Mouse (Mus musculus): ENCODE measurements at regions not wholly inside any gene's neighbourhood (a gene's known extent, or its start where the extent isn't known, plus 50 kb on each side); places are given as distances from the start of the nearest gene placed in this dataset.
A peak's percentile ranks its signal among the peaks of the same experiment; 100 is the strongest.

GRCm38 (mm10) chr8:128260836-128261235, 97.6 kb upstream of the Nrp1 start:
- H3K27ac ChIP-seq (replicated peaks; ENCODE audit: low read depth, low read length), result no peak overlapping the region
- no peaks in the 10 kb centered on the region for H3K9me3 ChIP-seq (ENCODE audit: control insufficient read depth, low read length)
- H3K4me2 ChIP-seq (ENCODE audit: low read depth, low read length), result no peak overlapping the region
- 69% methylated on average over 3 of the region's 3 CpGs for WGBS
- H3K4me1 ChIP-seq (ENCODE audit: control insufficient read depth, insufficient read depth, low read length), result no peaks in the 10 kb centered on the region; the same call in 1 of the 2 replicates
- no peaks in the 10 kb centered on the region for H3K36me3 ChIP-seq (ENCODE audit: control insufficient read depth, insufficient read depth, low read length)
- H3K27me3 ChIP-seq (replicated peaks; ENCODE audit: control insufficient read depth, insufficient read depth, low read length), result no peaks in the 10 kb centered on the region
- DNase-seq (ENCODE audit: low spot score) (no peak), ATAC-seq (ENCODE audit: low read depth) (no peak)
- no peak overlapping the region for H3K4me3 ChIP-seq (ENCODE audit: low read depth, low read length)
- no peak overlapping the region for H3K9ac ChIP-seq (ENCODE audit: low read depth, low read length)

- DNase-seq (ENCODE audit: low spot score), result no peak
- no peaks in the 10 kb centered on the region; the same call in 1 of the 2 replicates for H3K4me1 ChIP-seq (ENCODE audit: control insufficient read depth, insufficient read depth, low read length)
- WGBS, result 85% methylated on average over 3 of the region's 3 CpGs
- H3K36me3 ChIP-seq (ENCODE audit: control insufficient read depth, insufficient read depth, low read length), result no peaks in the 10 kb centered on the region
- no peak overlapping the region for H3K4me3 ChIP-seq (ENCODE audit: low read depth, low read length)
- no peak overlapping the region for H3K27ac ChIP-seq (replicated peaks; ENCODE audit: low read depth, low read length)
- no peak for ATAC-seq (ENCODE audit: low read depth)
- H3K9ac ChIP-seq (ENCODE audit: low read depth, low read length), result no peak overlapping the region
- no peak overlapping the region for H3K4me2 ChIP-seq (ENCODE audit: low read depth, low read length)
- H3K27me3 ChIP-seq (replicated peaks; ENCODE audit: control insufficient read depth, insufficient read depth, low read length), result no peaks in the 10 kb centered on the region
- no peaks in the 10 kb centered on the region for H3K9me3 ChIP-seq (ENCODE audit: control insufficient read depth, low read length)
These were observed 97.0 kb upstream of the Nrp1 start for GRCm38 (mm10) chr8:128261367-128261766.

- H3K9ac ChIP-seq (ENCODE audit: low read depth, low read length), result no peak overlapping the region
- no peak overlapping the region for H3K27ac ChIP-seq (replicated peaks; ENCODE audit: low read depth, low read length)
- no peaks in the 10 kb centered on the region for H3K9me3 ChIP-seq (ENCODE audit: control insufficient read depth, low read length)
- H3K4me2 ChIP-seq (ENCODE audit: low read depth, low read length), result no peak overlapping the region
- no peak overlapping the region for H3K4me3 ChIP-seq (ENCODE audit: low read depth, low read length)
- peaks cover 9% of the 10 kb centered on the region for H3K4me1 ChIP-seq (ENCODE audit: control insufficient read depth, insufficient read depth, low read length)
- ATAC-seq (ENCODE audit: low read depth) (no peak), DNase-seq (ENCODE audit: low spot score) (no peak)
- no peaks in the 10 kb centered on the region for H3K36me3 ChIP-seq (ENCODE audit: control insufficient read depth, insufficient read depth, low read length)
- H3K27me3 ChIP-seq (replicated peaks; ENCODE audit: control insufficient read depth, insufficient read depth, low read length), result no peaks in the 10 kb centered on the region
- WGBS, result 49% methylated on average over 9 of the region's 9 CpGs
These were observed 95.0 kb upstream of the Nrp1 start for GRCm38 (mm10) chr8:128263251-128263947.

GRCm38 (mm10) chr8:128267261-128267660, 91.1 kb upstream of the Nrp1 start:
- H3K4me1 ChIP-seq (ENCODE audit: control insufficient read depth, insufficient read depth, low read length), result peaks cover 10% of the 10 kb centered on the region
- peak overlapping the region; percentile 9; the same call in 1 of the 2 replicates for H3K27ac ChIP-seq (replicated peaks; ENCODE audit: low read depth, low read length)
- H3K9ac ChIP-seq (ENCODE audit: low read depth, low read length), result 0 out of 2 replicates have a peak overlapping the region, but pooled peaks have one; percentile 30
- no peak overlapping the region for H3K4me3 ChIP-seq (ENCODE audit: low read depth, low read length)
- WGBS, result 27% methylated on average over 4 of the region's 4 CpGs
- no peaks in the 10 kb centered on the region for H3K27me3 ChIP-seq (replicated peaks; ENCODE audit: control insufficient read depth, insufficient read depth, low read length)
- no peaks in the 10 kb centered on the region for H3K9me3 ChIP-seq (ENCODE audit: control insufficient read depth, low read length)
- no peaks in the 10 kb centered on the region for H3K36me3 ChIP-seq (ENCODE audit: control insufficient read depth, insufficient read depth, low read length)
- H3K4me2 ChIP-seq (ENCODE audit: low read depth, low read length), result no peak overlapping the region
- no peak for ATAC-seq (ENCODE audit: low read depth)
- peak; percentile 71 for DNase-seq (ENCODE audit: low spot score)

- ATAC-seq (ENCODE audit: low read depth), result no peak
- no peak overlapping the region for H3K4me3 ChIP-seq (ENCODE audit: low read depth, low read length)
- DNase-seq (ENCODE audit: low spot score), result no peak
- no peaks in the 10 kb centered on the region for H3K27me3 ChIP-seq (replicated peaks; ENCODE audit: control insufficient read depth, insufficient read depth, low read length)
- no peaks in the 10 kb centered on the region for H3K9me3 ChIP-seq (ENCODE audit: control insufficient read depth, low read length)
- H3K9ac ChIP-seq (ENCODE audit: low read depth, low read length), result no peak overlapping the region
- no peak overlapping the region; the same call in 1 of the 2 replicates for H3K27ac ChIP-seq (replicated peaks; ENCODE audit: low read depth, low read length)
- no peaks in the 10 kb centered on the region for H3K36me3 ChIP-seq (ENCODE audit: control insufficient read depth, insufficient read depth, low read length)
- 61% methylated on average over 3 of the region's 3 CpGs for whole genome bisulfite sequencing
- H3K4me2 ChIP-seq (ENCODE audit: low read depth, low read length), result no peak overlapping the region
- peaks cover 16% of the 10 kb centered on the region for H3K4me1 ChIP-seq (ENCODE audit: control insufficient read depth, insufficient read depth, low read length)
These were observed 90.4 kb upstream of the Nrp1 start for GRCm38 (mm10) chr8:128268010-128268409.

- Histone ChIP-seq H3K27me3 (replicated peaks; ENCODE audit: control insufficient read depth, insufficient read depth, low read length) (no peaks in the 10 kb centered on the region), H3K27ac (replicated peaks; ENCODE audit: low read depth, low read length) (no peak overlapping the region), H3K4me3 (ENCODE audit: low read depth, low read length) (no peak overlapping the region), H3K36me3 (ENCODE audit: control insufficient read depth, insufficient read depth, low read length) (no peaks in the 10 kb centered on the region), H3K4me1 (ENCODE audit: control insufficient read depth, insufficient read depth, low read length) (peaks cover 17% of the 10 kb centered on the region; the same call in 1 of the 2 replicates), H3K9me3 (ENCODE audit: control insufficient read depth, low read length) (no peaks in the 10 kb centered on the region), H3K9ac (ENCODE audit: low read depth, low read length) (no peak overlapping the region), H3K4me2 (ENCODE audit: low read depth, low read length) (no peak overlapping the region)
- no peak for DNase-seq (ENCODE audit: low spot score)
- no peak for ATAC-seq (ENCODE audit: low read depth)
- 74% methylated on average over 1 of the region's 1 CpGs for WGBS
These were observed 88.9 kb upstream of the Nrp1 start for GRCm38 (mm10) chr8:128269546-128269945.

- Histone ChIP-seq H3K4me2 (ENCODE audit: low read depth, low read length) (no peak overlapping the region), H3K4me1 (ENCODE audit: control insufficient read depth, insufficient read depth, low read length) (peaks cover 11% of the 10 kb centered on the region; the same call in 1 of the 2 replicates), H3K9ac (ENCODE audit: low read depth, low read length) (no peak overlapping the region), H3K9me3 (ENCODE audit: control insufficient read depth, low read length) (no peaks in the 10 kb centered on the region), H3K4me3 (ENCODE audit: low read depth, low read length) (no peak overlapping the region), H3K27ac (replicated peaks; ENCODE audit: low read depth, low read length) (peak overlapping the region; percentile 33), H3K27me3 (replicated peaks; ENCODE audit: control insufficient read depth, insufficient read depth, low read length) (no peaks in the 10 kb centered on the region), H3K36me3 (ENCODE audit: control insufficient read depth, insufficient read depth, low read length) (no peaks in the 10 kb centered on the region)
- ATAC-seq (ENCODE audit: low read depth), result peak; percentile 50; the same call in 1 of the 2 replicates
- peak; percentile 64 for DNase-seq (ENCODE audit: low spot score)
- WGBS, result 37% methylated on average over 3 of the region's 3 CpGs
These were observed 85.5 kb upstream of the Nrp1 start for GRCm38 (mm10) chr8:128272866-128273344.

GRCm38 (mm10) chr8:128276475-128276874, 81.9 kb upstream of the Nrp1 start:
- Histone ChIP-seq H3K36me3 (ENCODE audit: control insufficient read depth, insufficient read depth, low read length) (no peaks in the 10 kb centered on the region), H3K27ac (replicated peaks; ENCODE audit: low read depth, low read length) (no peak overlapping the region), H3K9me3 (ENCODE audit: control insufficient read depth, low read length) (no peaks in the 10 kb centered on the region), H3K4me2 (ENCODE audit: low read depth, low read length) (no peak overlapping the region), H3K4me3 (ENCODE audit: low read depth, low read length) (no peak overlapping the region), H3K27me3 (replicated peaks; ENCODE audit: control insufficient read depth, insufficient read depth, low read length) (no peaks in the 10 kb centered on the region), H3K4me1 (ENCODE audit: control insufficient read depth, insufficient read depth, low read length) (peaks cover 8% of the 10 kb centered on the region; the same call in 1 of the 2 replicates), H3K9ac (ENCODE audit: low read depth, low read length) (no peak overlapping the region)
- ATAC-seq (ENCODE audit: low read depth) (no peak), DNase-seq (ENCODE audit: low spot score) (no peak)
- WGBS, result 73% methylated on average over 1 of the region's 1 CpGs

- ATAC-seq (ENCODE audit: low read depth) (no peak), DNase-seq (ENCODE audit: low spot score) (no peak)
- H3K4me3 ChIP-seq (ENCODE audit: low read depth, low read length), result no peak overlapping the region
- no peaks in the 10 kb centered on the region for H3K9me3 ChIP-seq (ENCODE audit: control insufficient read depth, low read length)
- H3K4me1 ChIP-seq (ENCODE audit: control insufficient read depth, insufficient read depth, low read length), result no peaks in the 10 kb centered on the region
- H3K36me3 ChIP-seq (ENCODE audit: control insufficient read depth, insufficient read depth, low read length), result no peaks in the 10 kb centered on the region
- H3K27ac ChIP-seq (replicated peaks; ENCODE audit: low read depth, low read length), result no peak overlapping the region
- H3K4me2 ChIP-seq (ENCODE audit: low read depth, low read length), result no peak overlapping the region
- WGBS, result 66% methylated on average over 3 of the region's 3 CpGs
- H3K27me3 ChIP-seq (replicated peaks; ENCODE audit: control insufficient read depth, insufficient read depth, low read length), result no peaks in the 10 kb centered on the region
- H3K9ac ChIP-seq (ENCODE audit: low read depth, low read length), result no peak overlapping the region
These were observed 75.6 kb upstream of the Nrp1 start for GRCm38 (mm10) chr8:128282802-128283201.
